Mouse (Mus musculus) hindbrain, embryonic 12.5 days (tissue): ENCODE results near the gene Slc19a1. TPM values are rescaled to one million over a fixed set of nuclear protein-coding genes. Genes with fewer than 3 reads are reported as not detected.
A peak's percentile ranks its signal among the peaks of the same experiment; 100 is the strongest.

Experiments
- ATAC-seq: fragments of 200-750 bp; cut with Nextera tagmentation; 2 replicates; pipeline ENCODE4 v1.8.0; 2017; ENCODE audit warnings: moderate TSS enrichment; ENCODE audit not compliant: low FRiP score
- H3K27ac ChIP-seq: fragments of 300-500 bp; sonication (generic); 2 replicates; pipeline ENCODE4 v1.5.1; 2016; ENCODE audit warnings: mild to moderate bottlenecking
- H3K27me3 ChIP-seq: fragments of 300-500 bp; sonication (generic); 2 replicates; pipeline ENCODE4 v1.6.1; 2016; ENCODE audit warnings: mild to moderate bottlenecking
- H3K36me3 ChIP-seq: fragments of 300-500 bp; sonication (generic); 2 replicates; pipeline ENCODE4 v1.6.1; 2016; ENCODE audit warnings: mild to moderate bottlenecking
- H3K4me1 ChIP-seq: fragments of 300-500 bp; sonication (generic); 2 replicates; pipeline ENCODE4 v1.6.1; 2016
- H3K4me2 ChIP-seq: fragments of 300-500 bp; sonication (generic); replicated peaks from 2 replicates; pipeline ENCODE4 v1.6.1; 2016; ENCODE audit warnings: mild to moderate bottlenecking
- H3K4me3 ChIP-seq: fragments of 300-500 bp; sonication (generic); 2 replicates; pipeline ENCODE4 v1.5.1; 2016; ENCODE audit warnings: mild to moderate bottlenecking
- H3K9ac ChIP-seq: fragments of 300-500 bp; sonication (generic); 2 replicates; pipeline ENCODE4 v1.6.1; 2016; ENCODE audit warnings: mild to moderate bottlenecking, moderate library complexity
- H3K9me3 ChIP-seq: fragments of 300-500 bp; sonication (generic); replicated peaks from 2 replicates; pipeline ENCODE4 v1.6.1; 2016; ENCODE audit warnings: mild to moderate bottlenecking
- WGBS: fragments of 180-500 bp; shearing (Covaris S2); methylation state at CpG from one replicate; pipeline ENCODE4 v1.1.7; 2016; 5-methylcytosine and 5-hydroxymethylcytosine counted together
- polyA plus RNA-seq: library from polyadenylated mRNA; unstranded; fragments of >200 nt; fragmentation: Nextera tagmentation; extraction: Ambion mirVana; gene quantifications from 2 replicates; pipeline ENCODE4 v1.2.1, GENCODE M21; 2016

Slc19a1 gene
- 30.5 and 32.5 TPM in 2 replicates for polyA plus RNA-seq

GRCm38 (mm10) chr10:77031768-77032375 is at the start of gene Slc19a1:
Slc19a1 (plus strand) TSS chr10:77032241.
- H3K4me1 ChIP-seq, result peaks cover 24% of the 10 kb centered on the region
- H3K4me3 ChIP-seq, result peak within 1 kb of the TSS; percentile 60
- H3K27me3 ChIP-seq, result no peaks in the 10 kb centered on the region
- ATAC-seq, result peak; percentile 7; the same call in 1 of the 2 replicates
- peak within 1 kb of the TSS; percentile 75 for H3K9ac ChIP-seq
- peak within 1 kb of the TSS; percentile 53; the same call in 1 of the 2 replicates for H3K27ac ChIP-seq
- H3K4me2 ChIP-seq, result peak within 1 kb of the TSS; percentile 94
- no peaks in the 10 kb centered on the region for H3K9me3 ChIP-seq
- WGBS, result 35% methylated on average over 13 of the region's 13 CpGs
- no peaks in the 10 kb centered on the region for H3K36me3 ChIP-seq

DNA sequence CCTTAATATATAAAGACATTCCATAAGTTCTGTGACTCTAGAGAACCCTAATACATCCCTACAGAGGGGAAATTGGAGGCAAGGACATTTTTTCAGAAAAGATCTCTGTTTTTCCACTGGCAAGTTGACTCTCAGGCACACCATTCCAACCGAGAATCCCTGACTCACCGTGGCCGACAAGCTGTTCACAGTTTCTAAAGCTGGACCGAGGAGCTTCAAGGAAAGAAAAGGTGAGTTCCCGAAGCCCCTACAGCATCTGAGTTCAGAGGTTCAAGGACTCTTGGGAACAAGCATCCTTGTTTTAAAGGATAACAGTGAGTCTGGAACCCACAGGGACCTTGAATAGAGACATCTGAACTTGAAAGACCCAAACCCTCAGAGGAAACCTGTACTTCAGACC is 43.5 kb upstream of the Slc19a1 start:
- WGBS, result 91% methylated on average over 5 of the region's 5 CpGs
- Histone ChIP-seq H3K4me2 (no peak overlapping the region), H3K4me1 (no peaks in the 10 kb centered on the region), H3K27ac (no peak overlapping the region), H3K36me3 (no peaks in the 10 kb centered on the region), H3K9ac (no peak overlapping the region), H3K27me3 (no peaks in the 10 kb centered on the region), H3K9me3 (no peaks in the 10 kb centered on the region), H3K4me3 (no peak overlapping the region)
- ATAC-seq, result no peak

DNA sequence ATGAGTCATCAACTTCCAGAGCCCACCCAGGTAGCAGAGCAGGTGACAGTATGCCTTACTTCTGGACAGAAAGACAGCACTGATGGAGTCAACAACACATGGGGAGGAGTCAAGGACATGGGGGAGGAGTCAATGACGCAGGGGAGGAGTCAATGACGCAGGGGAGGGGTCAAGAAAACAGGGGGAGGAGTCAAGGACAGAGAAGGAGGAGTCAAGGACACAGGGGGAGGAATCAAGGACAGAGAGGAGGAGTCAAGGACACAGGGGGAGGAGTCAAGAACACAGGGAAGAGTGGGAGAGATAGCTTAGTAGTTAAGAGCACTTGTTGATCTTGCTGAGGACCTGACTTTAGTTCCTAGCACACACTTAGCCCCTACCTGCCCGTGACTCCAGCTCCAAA is 39.6 kb upstream of the Slc19a1 start:
- WGBS, result 60% methylated on average over 3 of the region's 3 CpGs

GRCm38 (mm10) chr10:76997759-76998513 is 34.1 kb upstream of the Slc19a1 start:
- no peak for ATAC-seq
- Histone ChIP-seq H3K27ac (peak overlapping the region; percentile 23; the same call in 1 of the 2 replicates), H3K9ac (no peak overlapping the region), H3K27me3 (no peaks in the 10 kb centered on the region), H3K36me3 (no peaks in the 10 kb centered on the region), H3K4me2 (no peak overlapping the region), H3K4me3 (no peak overlapping the region), H3K9me3 (no peaks in the 10 kb centered on the region), H3K4me1 (no peaks in the 10 kb centered on the region)
- WGBS, result 73% methylated on average over 17 of the region's 17 CpGs

More for the DNA sequence above, 39.6 kb upstream of the Slc19a1 start:
- H3K27ac ChIP-seq, result no peak overlapping the region
- H3K4me2 ChIP-seq, result no peak overlapping the region
- H3K4me3 ChIP-seq, result no peak overlapping the region
- H3K9ac ChIP-seq, result no peak overlapping the region
- no peaks in the 10 kb centered on the region for H3K4me1 ChIP-seq
- no peaks in the 10 kb centered on the region for H3K27me3 ChIP-seq
- no peak for ATAC-seq
- H3K36me3 ChIP-seq, result no peaks in the 10 kb centered on the region
- no peaks in the 10 kb centered on the region for H3K9me3 ChIP-seq

- WGBS, result 31% methylated on average over 7 of the region's 7 CpGs
- Histone ChIP-seq H3K36me3 (no peaks in the 10 kb centered on the region), H3K27ac (peak overlapping the region; percentile 40; the same call in 1 of the 2 replicates), H3K4me3 (no peak overlapping the region), H3K4me1 (peaks cover 20% of the 10 kb centered on the region), H3K9me3 (no peaks in the 10 kb centered on the region), H3K4me2 (no peak overlapping the region), H3K9ac (no peak overlapping the region), H3K27me3 (no peaks in the 10 kb centered on the region)
- ATAC-seq, result no peak
Measured at GRCm38 (mm10) chr10:77004936-77005335, 27.1 kb upstream of the Slc19a1 start.

- H3K27ac ChIP-seq, result peak overlapping the region; percentile 70
- H3K36me3 ChIP-seq, result no peaks in the 10 kb centered on the region
- no peak overlapping the region; the same call in 1 of the 2 replicates for H3K4me2 ChIP-seq
- H3K9me3 ChIP-seq, result no peaks in the 10 kb centered on the region
- H3K4me1 ChIP-seq, result peaks cover 20% of the 10 kb centered on the region
- ATAC-seq, result peak; percentile 61
- no peak overlapping the region for H3K4me3 ChIP-seq
- no peak overlapping the region for H3K9ac ChIP-seq
- 29% methylated on average over 8 of the region's 8 CpGs for WGBS
- no peaks in the 10 kb centered on the region for H3K27me3 ChIP-seq
Measured at GRCm38 (mm10) chr10:77007433-77008108, 24.5 kb upstream of the Slc19a1 start.

GRCm38 (mm10) chr10:77008109-77008561 is 23.9 kb upstream of the Slc19a1 start:
- Histone ChIP-seq H3K36me3 (no peaks in the 10 kb centered on the region), H3K9ac (no peak overlapping the region), H3K27ac (peak overlapping the region; percentile 70), H3K27me3 (no peaks in the 10 kb centered on the region), H3K4me1 (peaks cover 20% of the 10 kb centered on the region), H3K9me3 (no peaks in the 10 kb centered on the region), H3K4me2 (no peak overlapping the region; the same call in 1 of the 2 replicates), H3K4me3 (no peak overlapping the region)
- peak; percentile 79 for ATAC-seq
- 15% methylated on average over 9 of the region's 9 CpGs for WGBS

DNA sequence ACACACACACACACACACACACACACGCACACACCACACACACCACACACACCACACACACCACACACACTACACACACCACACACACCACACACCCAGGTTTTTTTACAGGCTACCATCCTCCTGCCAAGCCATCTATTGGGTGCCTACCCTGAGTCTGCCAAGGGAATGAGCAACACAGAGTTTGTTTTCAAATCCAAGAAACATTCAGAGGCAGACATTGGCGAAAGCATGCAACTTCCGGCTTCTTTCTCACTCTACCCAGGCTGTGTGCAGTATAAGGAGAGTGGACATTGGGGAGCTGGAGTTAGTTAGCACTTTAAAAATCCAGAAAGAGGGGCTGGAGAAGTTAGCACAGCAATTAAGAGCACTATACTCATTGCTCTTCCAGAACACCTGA is 23.3 kb upstream of the Slc19a1 start:
- H3K4me1 ChIP-seq, result peaks cover 20% of the 10 kb centered on the region
- 90% methylated on average over 2 of the region's 3 CpGs for WGBS

GRCm38 (mm10) chr10:77011681-77012080 is 20.4 kb upstream of the Slc19a1 start:
- no peaks in the 10 kb centered on the region for H3K36me3 ChIP-seq
- H3K4me3 ChIP-seq, result no peak overlapping the region
- H3K9ac ChIP-seq, result no peak overlapping the region
- H3K4me1 ChIP-seq, result peaks cover 15% of the 10 kb centered on the region
- no peaks in the 10 kb centered on the region for H3K9me3 ChIP-seq
- no peak overlapping the region for H3K27ac ChIP-seq
- WGBS, result 82% methylated on average over 4 of the region's 4 CpGs
- no peak for ATAC-seq
- H3K4me2 ChIP-seq, result no peak overlapping the region
- H3K27me3 ChIP-seq, result no peaks in the 10 kb centered on the region

More for the DNA sequence above, 23.3 kb upstream of the Slc19a1 start:
- Histone ChIP-seq H3K27ac (peak overlapping the region; percentile 70), H3K4me3 (no peak overlapping the region), H3K9me3 (no peaks in the 10 kb centered on the region), H3K4me2 (no peak overlapping the region), H3K9ac (no peak overlapping the region), H3K36me3 (no peaks in the 10 kb centered on the region), H3K27me3 (no peaks in the 10 kb centered on the region)
- no peak for ATAC-seq

DNA sequence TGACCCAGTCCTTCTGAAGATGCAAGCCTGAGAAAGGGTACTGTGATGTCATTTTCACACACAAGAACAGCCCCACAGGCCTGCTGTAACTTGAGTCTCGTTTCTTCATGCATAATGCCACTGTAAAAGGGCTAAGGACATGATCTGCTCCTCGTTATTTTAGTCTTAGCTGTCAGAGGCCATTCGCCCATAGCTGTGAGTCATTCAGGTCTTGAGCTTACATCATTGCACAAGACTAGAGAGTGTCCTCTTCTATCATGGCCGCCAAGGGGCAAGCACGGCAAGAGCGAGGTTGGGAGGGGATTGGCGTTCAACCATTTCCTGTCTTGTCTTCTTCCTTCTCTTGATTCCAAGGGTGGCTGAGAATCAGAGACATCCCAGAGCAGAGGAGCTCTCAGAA is 16.0 kb upstream of the Slc19a1 start:
- Histone ChIP-seq H3K4me1 (peaks cover 4% of the 10 kb centered on the region; the same call in 1 of the 2 replicates), H3K9ac (no peak overlapping the region), H3K4me3 (no peak overlapping the region), H3K27me3 (no peaks in the 10 kb centered on the region), H3K4me2 (no peak overlapping the region), H3K27ac (no peak overlapping the region), H3K9me3 (no peaks in the 10 kb centered on the region), H3K36me3 (no peaks in the 10 kb centered on the region)
- ATAC-seq, result no peak
- WGBS, result 85% methylated on average over 7 of the region's 7 CpGs

- H3K27ac ChIP-seq, result no peak overlapping the region
- H3K4me1 ChIP-seq, result peaks cover 4% of the 10 kb centered on the region; the same call in 1 of the 2 replicates
- 34% methylated on average over 8 of the region's 8 CpGs for WGBS
- H3K9me3 ChIP-seq, result no peaks in the 10 kb centered on the region
- H3K27me3 ChIP-seq, result no peaks in the 10 kb centered on the region
- H3K4me2 ChIP-seq, result no peak overlapping the region
- H3K9ac ChIP-seq, result no peak overlapping the region
- ATAC-seq, result no peak
- no peak overlapping the region for H3K4me3 ChIP-seq
- H3K36me3 ChIP-seq, result no peaks in the 10 kb centered on the region
Measured at GRCm38 (mm10) chr10:77016499-77016898, 15.5 kb upstream of the Slc19a1 start.

DNA sequence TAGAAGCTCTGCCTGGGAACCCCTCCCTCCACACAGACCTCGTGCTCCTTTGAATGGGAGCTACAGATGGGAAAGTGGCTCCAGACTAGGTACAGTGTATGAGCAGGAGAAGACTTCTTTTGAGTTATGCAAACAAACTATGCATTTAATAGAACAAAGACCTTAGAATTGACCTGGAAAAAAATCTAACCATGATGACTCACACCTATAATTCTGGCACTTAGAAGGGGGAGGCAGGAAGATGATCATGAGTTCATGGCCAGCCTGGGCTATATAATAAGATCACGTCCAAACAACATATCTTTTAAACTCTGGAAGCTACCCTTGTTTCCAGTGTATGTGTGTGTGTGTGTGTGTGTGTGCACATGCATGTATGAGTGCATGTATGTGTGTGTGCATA is 15.0 kb upstream of the Slc19a1 start:
- 71% methylated on average over 2 of the region's 2 CpGs for WGBS

More for the DNA sequence above, 15.0 kb upstream of the Slc19a1 start:
- Histone ChIP-seq H3K4me1 (peaks cover 4% of the 10 kb centered on the region; the same call in 1 of the 2 replicates), H3K9ac (no peak overlapping the region), H3K4me2 (no peak overlapping the region), H3K27me3 (no peaks in the 10 kb centered on the region), H3K4me3 (no peak overlapping the region), H3K9me3 (no peaks in the 10 kb centered on the region), H3K36me3 (no peaks in the 10 kb centered on the region), H3K27ac (no peak overlapping the region)
- ATAC-seq, result no peak
